Mouse (Mus musculus) myocyte (in vitro differentiated cells): ENCODE data around the gene Wdr83.

Source experiments
- CEBPB ChIP-seq: IDR thresholded peaks from 2 replicates; pipeline ENCODE4 v1.6.1; 2011; ENCODE audit warnings: mild to moderate bottlenecking, moderate library complexity; ENCODE audit not compliant: poor library complexity, insufficient read depth, severe bottlenecking
- E2F4 ChIP-seq: IDR thresholded peaks from one replicate; pipeline ENCODE4 v1.6.1; 2011; ENCODE audit warnings: mild to moderate bottlenecking, control low read depth, moderate library complexity; ENCODE audit not compliant: insufficient read depth
- MAX ChIP-seq: IDR thresholded peaks from one replicate; pipeline ENCODE4 v1.6.1; 2011; ENCODE audit warnings: low read depth, mild to moderate bottlenecking, control low read depth
- MYOD1 ChIP-seq, 3 experiments: IDR thresholded peaks; one replicate each; pipeline ENCODE4 v1.6.1; 2011; ENCODE audit warnings: control low read depth in 2 of 3, low read depth in 2 of 3, mild to moderate bottlenecking in 2 of 3, moderate library complexity in 1 of 3; ENCODE audit not compliant: insufficient read length in 2 of 3, control insufficient read depth in 1 of 3
- POLR2A ChIP-seq: IDR thresholded peaks from one replicate; pipeline ENCODE4 v1.6.1; 2011; ENCODE audit warnings: low read depth, mild to moderate bottlenecking, control low read depth, moderate library complexity; ENCODE audit not compliant: insufficient read length
- POLR2AphosphoS2 ChIP-seq: IDR thresholded peaks from one replicate; pipeline ENCODE4 v1.6.1; 2011; ENCODE audit warnings: low read depth, control low read depth; ENCODE audit not compliant: insufficient read length
- REST ChIP-seq: IDR thresholded peaks from one replicate; pipeline ENCODE4 v1.6.1; 2011; ENCODE audit warnings: mild to moderate bottlenecking, control low read depth, moderate library complexity; ENCODE audit not compliant: insufficient read depth, insufficient read length
- SRF ChIP-seq: IDR thresholded peaks from one replicate; pipeline ENCODE4 v1.6.1; 2011; ENCODE audit warnings: low read depth; ENCODE audit not compliant: control insufficient read depth, insufficient read length
- TCF12 ChIP-seq: IDR thresholded peaks from one replicate; pipeline ENCODE4 v1.6.1; 2011; ENCODE audit warnings: mild to moderate bottlenecking, control low read depth; ENCODE audit not compliant: poor library complexity, insufficient read depth, severe bottlenecking
- USF1 ChIP-seq: IDR thresholded peaks from one replicate; pipeline ENCODE4 v1.6.1; 2011; ENCODE audit warnings: low read depth, mild to moderate bottlenecking, control low read depth, moderate library complexity

DNA sequence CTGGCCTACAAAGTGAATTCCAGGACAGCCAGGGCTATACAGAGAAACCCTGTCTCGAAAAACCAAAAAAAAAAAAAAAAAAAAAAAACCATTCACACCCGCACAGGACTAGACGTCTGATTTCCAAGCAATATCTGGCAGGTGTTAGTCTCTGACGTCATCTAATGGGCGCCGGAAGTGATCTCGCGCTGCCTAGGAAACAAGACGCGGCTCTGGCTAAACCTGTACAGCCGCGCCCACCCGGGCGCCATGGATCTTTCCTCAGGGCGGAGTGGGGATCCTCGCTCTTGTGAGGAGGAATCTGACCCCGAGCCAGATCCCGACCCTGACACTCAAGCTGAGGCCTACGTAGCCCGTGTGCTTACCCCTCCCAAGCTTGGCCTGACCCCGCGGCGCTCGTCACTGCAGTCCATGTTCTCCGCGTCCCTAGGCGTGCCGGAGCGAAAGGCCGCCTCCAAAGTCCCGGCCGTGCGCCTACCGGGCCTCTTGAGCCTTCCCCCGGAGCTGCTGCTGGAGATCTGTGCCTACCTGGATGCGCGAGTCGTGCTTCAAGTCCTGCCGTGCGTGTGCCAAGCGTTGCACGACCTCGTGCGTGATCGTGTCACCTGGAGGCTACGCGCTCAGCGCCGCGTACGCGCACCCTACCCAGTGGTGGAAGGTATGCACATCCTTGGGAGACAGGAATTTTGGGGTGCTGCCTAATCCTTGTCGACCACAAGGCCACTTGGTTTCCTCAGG, 21.1 kb downstream of the Wdr83 start, which contains the start of gene Fbxw9:
- TF ChIP-seq MAX: no peak
- TF ChIP-seq TCF12: no peak
- no peak for TF ChIP-seq SRF
- peak; percentile 28 for TF ChIP-seq POLR2A
- peak in 1 of 3 experiments; percentile 3 for TF ChIP-seq MYOD1 (IDR thresholded peaks at IDR 0.05; ENCODE audit: control insufficient read depth in 1 of 3, insufficient read length in 2 of 3, low read depth in 2 of 3)
- no peak for TF ChIP-seq E2F4
- TF ChIP-seq USF1: no peak
- TF ChIP-seq REST: no peak
- peak; percentile 67 for TF ChIP-seq POLR2AphosphoS2
- TF ChIP-seq CEBPB: no peak
